Mouse (Mus musculus) skeletal muscle tissue, adult 2 months (tissue): ENCODE results near the gene Irs2.

Experiments
- DNase-seq: peaks from one replicate; pipeline ENCODE4 v3.0.0-alpha.2; 2012; ENCODE audit warnings: low read depth, low spot score

Gene Irs2

DNA sequence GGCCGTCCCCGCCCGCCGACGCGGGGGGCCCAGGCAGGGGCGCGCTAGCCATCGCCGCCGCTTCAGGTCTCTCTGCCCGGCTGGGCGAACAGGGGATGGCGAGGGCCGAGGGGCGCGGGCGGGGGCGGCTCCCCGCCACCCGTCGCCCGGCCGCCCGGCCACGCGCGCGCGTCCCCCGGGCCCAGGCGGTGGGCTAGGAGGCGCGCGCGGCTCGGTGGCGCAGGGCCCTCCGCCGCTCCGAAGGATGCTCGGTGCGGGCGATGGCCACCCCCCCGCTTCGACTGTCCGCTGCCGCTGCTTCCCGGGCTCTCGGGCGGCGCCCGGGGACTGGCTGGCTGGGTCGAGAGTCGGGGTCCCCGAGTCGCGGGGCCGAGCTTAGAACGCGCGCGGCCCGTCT lies at the start of gene Irs2:
Irs2 (minus strand) TSS at position 80 of the 397 bp plus-strand sequence.
- no peak for DNase-seq

DNA sequence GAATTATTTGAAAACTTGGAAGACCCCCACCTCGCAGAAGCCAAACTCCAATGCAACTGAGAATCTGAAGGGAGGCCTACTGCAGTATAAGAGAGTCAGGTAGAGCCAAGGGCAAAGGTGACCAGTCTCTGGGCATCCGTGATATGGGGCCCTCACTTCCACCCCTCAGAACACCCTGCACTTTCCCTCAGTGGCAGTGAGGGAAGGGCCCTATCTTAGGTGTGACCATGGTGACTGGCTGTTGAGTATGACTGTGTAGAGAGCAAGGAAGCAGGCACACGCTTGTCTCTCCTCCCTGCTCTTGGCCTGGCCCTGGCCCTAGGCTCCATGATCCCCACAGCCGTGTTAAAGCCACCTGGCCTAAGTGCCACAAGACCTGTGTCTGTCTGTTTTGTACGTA lies 48.4 kb upstream of the Irs2 start:
- DNase-seq = no peak

DNA sequence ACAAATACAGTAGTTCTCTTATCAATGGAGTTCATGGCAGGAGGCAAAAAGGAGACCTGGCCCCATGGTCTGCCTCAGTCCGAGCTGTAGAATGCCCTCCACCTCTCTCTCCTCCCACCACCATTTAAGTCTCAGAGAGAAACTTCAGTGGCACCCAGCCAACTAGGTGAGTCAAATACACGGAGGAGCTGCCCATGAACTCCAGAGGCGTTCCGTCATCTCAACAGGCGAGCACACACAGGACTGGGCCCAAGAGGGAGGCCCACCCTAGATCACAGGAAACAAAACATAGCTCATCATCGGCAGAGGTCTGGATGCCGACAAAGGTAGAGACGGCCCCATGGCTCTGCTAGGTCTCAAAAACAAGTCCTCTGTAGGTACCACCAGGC lies 47.9 kb upstream of the Irs2 start:
- no peak for DNase-seq

DNA sequence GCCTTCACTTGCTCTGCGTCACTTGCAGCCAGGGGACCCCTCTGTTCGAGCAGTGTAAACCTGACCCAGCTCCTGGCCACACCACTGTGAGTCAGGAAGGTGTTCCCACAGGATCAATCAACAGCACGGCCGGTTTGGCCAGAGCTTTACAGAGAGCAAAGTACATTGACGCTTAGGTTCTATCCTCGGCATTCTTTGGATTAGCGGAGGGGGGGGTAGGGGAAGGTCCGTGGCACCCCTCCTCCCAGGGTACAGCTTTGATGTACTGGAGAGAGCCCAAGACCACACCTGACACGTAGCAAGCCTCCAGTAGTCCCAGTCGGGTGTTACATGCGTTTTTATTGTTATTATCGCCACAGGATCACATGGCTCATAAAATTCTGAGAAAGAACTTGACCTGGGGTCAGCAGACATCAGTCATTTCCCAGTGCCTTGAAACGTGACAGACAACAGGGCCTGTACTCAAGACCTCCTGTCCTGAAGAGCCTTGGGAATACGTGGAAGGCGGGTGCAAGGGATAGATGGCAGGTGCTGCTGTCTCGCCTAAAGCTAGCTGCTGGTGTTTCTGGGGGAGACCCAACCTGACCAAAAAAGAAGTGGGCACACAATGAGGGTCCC lies 47.4 kb upstream of the Irs2 start:
- DNase-seq = no peak

- no peak for DNase-seq
These were observed 41.6 kb upstream of the Irs2 start for GRCm38 (mm10) chr8:11049835-11050234.

DNA sequence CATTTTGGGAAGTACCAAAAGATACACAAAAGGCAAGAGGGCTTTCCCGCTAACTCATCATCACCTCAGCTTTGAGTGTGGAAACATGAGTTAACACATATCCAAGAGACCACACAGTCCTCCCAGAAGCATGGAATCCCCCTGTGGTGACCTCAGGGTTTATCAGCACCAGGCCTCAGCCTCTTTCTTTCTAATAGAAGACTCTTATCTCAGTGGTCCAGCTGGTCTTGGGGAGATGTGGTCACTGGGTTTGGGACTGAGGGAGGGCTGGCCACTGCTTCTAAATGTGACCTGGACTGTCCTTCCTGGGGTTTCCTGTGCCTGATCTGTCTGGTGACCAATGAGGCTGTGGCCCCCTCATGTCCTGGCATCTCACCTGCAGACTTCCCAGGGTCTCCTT lies 39.6 kb upstream of the Irs2 start:
- no peak for DNase-seq

- DNase-seq = no peak
These were observed 36.4 kb upstream of the Irs2 start for GRCm38 (mm10) chr8:11044660-11045059.

- peak; percentile 69 for DNase-seq
These were observed 35.3 kb upstream of the Irs2 start for GRCm38 (mm10) chr8:11043591-11043990.

DNA sequence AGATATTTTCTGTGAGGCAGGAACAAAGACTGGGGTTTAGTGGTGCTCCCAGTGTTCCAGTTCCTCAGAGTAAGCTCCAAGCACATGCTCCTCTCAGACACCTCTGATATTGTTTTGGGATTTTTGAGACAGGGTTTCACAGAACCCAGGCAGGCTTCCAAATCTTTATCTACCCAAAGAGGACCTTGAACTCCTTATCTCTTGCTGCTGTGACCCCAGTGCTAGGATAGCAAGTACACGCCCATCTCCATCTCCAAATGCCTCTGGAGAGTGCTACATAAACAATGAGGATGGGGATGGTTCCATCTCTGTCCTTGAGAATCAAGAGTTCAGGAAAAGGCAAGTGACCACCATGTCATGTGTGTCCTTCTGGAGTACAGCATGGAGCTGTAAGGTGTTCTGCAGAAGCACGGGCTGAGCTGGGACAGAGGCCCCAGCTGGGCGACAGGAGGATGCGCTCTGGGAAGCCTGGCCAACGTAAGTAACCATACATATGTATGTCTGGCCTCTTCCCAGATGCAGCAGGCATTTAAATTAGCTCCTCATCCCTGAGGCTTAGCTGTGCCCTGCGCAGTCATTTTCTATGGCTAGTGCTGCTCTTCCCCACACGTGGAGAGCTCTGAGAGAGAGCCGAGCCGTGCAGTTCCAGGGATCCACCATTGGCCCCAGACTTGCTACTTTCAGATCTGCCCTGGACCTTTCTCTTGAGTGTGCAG lies 34.8 kb upstream of the Irs2 start:
- DNase-seq = no peak

GRCm38 (mm10) chr8:11040088-11040487 lies 31.8 kb upstream of the Irs2 start:
- no peak for DNase-seq

DNA sequence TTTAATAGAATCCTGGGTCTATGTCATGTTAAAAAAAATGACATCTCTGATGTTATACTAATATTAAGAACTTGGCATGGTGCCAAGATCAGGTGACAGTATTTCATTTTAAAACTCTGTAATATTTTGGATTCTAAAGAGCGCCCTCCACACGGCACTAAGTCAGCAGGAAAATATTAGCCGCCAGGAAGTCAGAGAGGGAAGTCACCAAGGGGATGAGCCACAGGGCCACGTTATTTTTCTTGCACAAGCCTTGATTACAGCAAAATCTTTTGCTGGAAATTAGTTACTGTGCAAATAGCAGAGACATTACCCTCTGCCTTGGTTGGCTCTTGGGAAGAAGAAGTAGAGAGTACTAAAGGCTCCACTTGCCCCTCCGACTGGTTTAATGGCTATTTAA lies 30.5 kb upstream of the Irs2 start:
- DNase-seq = no peak

DNA sequence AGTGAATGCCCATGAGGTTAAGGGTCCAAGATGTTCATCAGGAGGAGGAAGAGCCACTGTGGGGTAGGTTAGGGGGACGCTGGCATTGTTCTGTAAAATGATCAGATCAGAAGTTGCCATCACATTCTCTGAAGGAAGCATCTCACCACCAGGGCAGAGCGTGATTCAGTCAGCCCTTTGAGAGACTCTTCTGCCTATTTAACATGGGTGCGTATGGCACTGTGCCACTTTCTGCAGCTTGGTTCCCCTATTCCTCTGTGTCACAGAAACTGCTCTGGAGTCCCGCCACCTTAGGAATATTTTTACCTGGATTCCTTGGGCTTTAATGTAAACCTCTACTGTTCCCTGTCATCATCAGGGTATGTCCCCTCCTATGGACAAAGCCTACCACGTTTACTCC lies 30.1 kb upstream of the Irs2 start:
- DNase-seq = no peak

DNA sequence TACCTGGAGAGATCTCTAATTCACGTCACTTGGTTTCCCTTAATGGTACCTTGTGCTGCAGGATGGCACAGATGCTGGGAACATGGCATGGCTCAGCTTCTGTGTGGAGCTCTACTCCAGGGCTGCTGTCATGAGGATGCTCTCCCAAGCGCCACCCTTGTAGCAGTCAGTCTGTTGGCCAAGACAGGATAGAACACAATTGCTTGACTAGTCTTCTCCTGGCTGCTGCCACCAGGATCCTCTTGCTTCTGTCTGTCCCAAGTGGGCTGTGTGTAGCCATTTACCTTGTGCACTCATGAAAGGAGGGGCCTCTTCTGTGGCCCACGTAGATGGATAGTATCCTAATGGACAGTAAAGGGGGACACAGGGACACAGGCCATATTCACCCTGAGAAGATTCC lies 28.5 kb upstream of the Irs2 start:
- DNase-seq = no peak

GRCm38 (mm10) chr8:11035628-11036416 lies 27.6 kb upstream of the Irs2 start:
- no peak for DNase-seq

GRCm38 (mm10) chr8:11024871-11025270 lies 16.6 kb upstream of the Irs2 start:
- DNase-seq = peak; percentile 83

DNA sequence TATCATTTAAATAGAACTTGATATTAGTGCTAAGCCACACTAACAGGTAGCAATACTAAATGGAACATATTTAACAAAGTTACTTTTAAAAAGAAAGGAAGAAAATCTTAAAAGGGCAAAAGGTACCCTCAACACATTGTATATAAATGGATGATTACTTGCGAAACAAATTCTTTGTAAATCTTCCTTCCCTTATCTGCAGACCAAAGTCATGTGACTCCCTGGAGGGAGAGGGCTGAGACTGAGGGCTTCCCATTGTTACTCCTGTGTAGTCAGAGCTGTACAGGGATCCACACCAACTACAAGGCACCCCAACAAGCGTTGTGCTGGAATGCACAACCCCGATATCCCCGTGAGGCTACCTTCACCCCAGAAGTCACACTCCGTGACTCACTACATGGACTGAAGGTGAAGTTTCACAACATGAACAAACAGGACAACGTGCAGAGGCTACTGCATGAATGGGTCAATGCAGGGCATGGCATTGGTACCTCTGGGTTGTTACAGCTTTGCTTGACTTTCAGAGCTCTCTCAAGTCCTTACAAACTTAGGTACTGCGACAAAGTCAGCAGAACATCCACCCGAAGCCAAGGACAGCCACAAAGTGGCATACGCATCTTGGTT lies 12.8 kb upstream of the Irs2 start:
- DNase-seq = no peak

GRCm38 (mm10) chr8:11015622-11016021 lies 7.4 kb upstream of the Irs2 start:
- no peak for DNase-seq

DNA sequence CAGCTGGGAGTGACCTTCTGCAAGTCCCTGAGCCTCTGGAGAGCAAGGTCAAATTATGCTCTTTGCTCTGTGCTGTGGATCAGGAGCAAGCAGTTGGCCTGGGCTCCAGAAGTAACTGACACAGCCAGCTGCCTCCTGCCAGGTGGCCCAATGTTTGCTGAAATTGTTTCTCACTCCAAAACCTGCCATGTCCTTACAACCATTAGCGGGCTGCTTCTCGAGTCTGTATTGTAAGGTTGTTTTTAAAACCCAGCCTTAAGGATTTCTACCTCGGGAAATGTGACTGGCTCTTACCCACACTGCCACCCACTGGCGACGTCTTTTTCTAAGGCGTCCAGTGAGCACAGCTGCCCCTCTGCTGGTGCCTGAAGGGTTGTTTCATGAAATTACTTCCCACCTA lies 5.0 kb upstream of the Irs2 start:
- DNase-seq = no peak

- DNase-seq = no peak
These were observed 3.7 kb upstream of the Irs2 start for GRCm38 (mm10) chr8:11011787-11012485.

DNA sequence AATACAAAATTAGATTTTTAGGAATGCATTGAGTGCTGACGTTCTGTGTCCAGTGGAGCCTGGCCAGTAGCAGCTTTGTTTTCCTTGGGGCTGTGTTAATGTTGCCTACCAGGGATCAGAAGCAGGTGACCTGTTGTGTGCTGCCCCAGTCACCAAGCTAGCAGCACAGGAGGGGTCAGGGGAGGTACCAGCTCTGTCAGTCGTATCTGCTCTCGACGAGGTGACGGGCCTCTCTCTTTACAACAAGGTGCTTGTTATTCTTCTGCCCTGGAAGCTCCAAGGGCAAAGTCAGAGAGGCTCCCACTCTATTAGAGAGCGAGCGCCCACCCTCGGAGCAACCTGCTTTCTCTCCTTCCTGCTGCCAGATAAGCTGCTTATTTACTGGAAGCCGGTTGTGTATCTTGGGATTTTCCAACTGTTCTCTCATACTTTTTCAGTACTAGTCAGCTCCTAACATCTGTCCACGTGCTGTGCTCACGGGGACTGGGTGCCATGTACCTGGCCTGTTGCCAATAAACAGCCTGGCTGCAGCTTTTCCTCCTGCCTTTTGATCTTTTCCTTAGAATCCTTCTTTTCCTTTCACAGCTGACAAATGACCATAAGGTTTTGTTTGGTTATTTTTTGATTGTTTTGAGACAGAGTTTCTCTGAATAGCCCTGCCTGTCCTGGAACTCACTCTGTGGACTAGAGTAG lies 2.8 kb upstream of the Irs2 start:
- no peak for DNase-seq

DNA sequence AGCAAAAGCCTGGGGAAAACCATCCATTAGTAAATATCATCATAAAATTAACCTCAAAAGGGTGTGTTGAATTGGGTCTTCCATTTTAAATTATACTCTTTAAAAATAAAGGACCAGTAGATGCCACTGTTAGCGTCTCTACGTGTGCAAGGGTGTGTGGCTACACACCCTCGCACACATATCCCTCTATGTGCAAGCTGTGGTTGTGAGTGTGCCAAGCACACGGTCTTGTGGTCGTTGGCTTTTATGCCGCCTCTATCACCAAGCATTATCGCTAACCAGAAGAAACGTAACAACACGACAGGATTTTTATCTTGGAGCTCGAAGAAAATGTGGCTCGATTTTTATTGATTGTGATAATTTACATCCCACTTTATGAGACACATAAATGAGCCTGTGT lies 2.1 kb upstream of the Irs2 start:
- no peak for DNase-seq
